Mouse (Mus musculus) C3H10T1/2 (cell line): Measurements from ENCODE around the gene Nop9. TPM values are rescaled to one million over a fixed set of nuclear protein-coding genes. Genes with fewer than 3 reads are reported as not detected.

Experiments
- polyA plus RNA-seq, 2 experiments: library from polyadenylated mRNA; unstranded; fragments of >200 nt; fragmentation: generic; extraction: Trizol; gene quantifications; one replicate each; pipeline ENCODE4 v1.2.1; 2012; ENCODE audit warnings: missing spikeins in 2 of 2

The Nop9 gene
- polyA plus RNA-seq, result 10 to 100 TPM; 15.2 to 35.9 TPM

GRCm38 (mm10) chr14:55745180-55745860 is at the start of gene Nop9, which contains the start of gene Dhrs1:
Nop9 (plus strand) TSS chr14:55745693.
Dhrs1 (minus strand) TSS chr14:55745690.

GRCm38 (mm10) chr14:55713729-55714122 is 31.8 kb upstream of the Nop9 start, which contains the start of gene Tgm1:
Tgm1 (minus strand) TSS chr14:55713926.

GRCm38 (mm10) chr14:55721700-55722437 is 23.6 kb upstream of the Nop9 start, which contains the start of gene Rabggta:
Rabggta (minus strand) TSS chr14:55722263.

GRCm38 (mm10) chr14:55758363-55758784 is 12.9 kb downstream of the Nop9 start, which contains the start of gene Cideb:
Cideb (minus strand) TSS chr14:55758458.

GRCm38 (mm10) chr14:55761163-55761562 is 15.7 kb downstream of the Nop9 start, which contains the start of gene Ltb4r2:
Ltb4r2 (plus strand) TSS chr14:55761428.

GRCm38 (mm10) chr14:55765696-55766095 is 20.2 kb downstream of the Nop9 start, which contains the start of gene Ltb4r1:
Ltb4r1 (plus strand) TSS chr14:55765962.

GRCm38 (mm10) chr14:55783958-55784235 is 38.4 kb downstream of the Nop9 start, which contains the start of gene Adcy4:
Adcy4 (minus strand) TSS chr14:55784095.

GRCm38 (mm10) chr14:55788256-55789050 is 43.0 kb downstream of the Nop9 start, which contains the start of gene Ripk3:
Ripk3 (minus strand) TSS chr14:55788865.

Other genes starting within 250 kb of the Nop9 start
- not detected for gene Cpne6, start 235.2 kb upstream of the Nop9 start, polyA plus RNA-seq
- gene Nrl, start 220.7 kb upstream of the Nop9 start, polyA plus RNA-seq, result under 1 TPM in 1 of 2 experiments, not detected in 1; 0.01 TPM
- 10 to 100 TPM; 43.7 to 67.2 TPM for gene Pck2, start 205.4 kb upstream of the Nop9 start, polyA plus RNA-seq
- gene Dcaf11, start 185.7 kb upstream of the Nop9 start, polyA plus RNA-seq, result 10 to 100 TPM; 16.2 to 34.9 TPM
- under 1 TPM; 0.21 to 0.70 TPM for gene A730061H03Rik, start 185.3 kb upstream of the Nop9 start, polyA plus RNA-seq
- not detected for gene Fitm1, start 170.1 kb upstream of the Nop9 start, polyA plus RNA-seq
- gene Psme1, start 167.6 kb upstream of the Nop9 start, polyA plus RNA-seq, result 100 to 1,000 TPM; 148 to 216 TPM
- 10 to 100 TPM in 1 of 2 experiments, 1 to 10 TPM in 1; 6.1 to 11.5 TPM for gene Emc9, start 160.4 kb upstream of the Nop9 start, polyA plus RNA-seq
- 100 to 1,000 TPM; 139 to 336 TPM for gene Psme2, start 154.6 kb upstream of the Nop9 start, polyA plus RNA-seq
- gene Rnf31, start 154.0 kb upstream of the Nop9 start, polyA plus RNA-seq, result 10 to 100 TPM; 18.0 to 18.4 TPM
- 10 to 100 TPM in 1 of 2 experiments, 1 to 10 TPM in 1; 1.0 to 22.0 TPM for gene Irf9, start 142.1 kb upstream of the Nop9 start, polyA plus RNA-seq
- gene Rec8, start 127.7 kb upstream of the Nop9 start, polyA plus RNA-seq, result not detected
- gene Ipo4, start 109.7 kb upstream of the Nop9 start, polyA plus RNA-seq, result 100 to 1,000 TPM in 1 of 2 experiments, 10 to 100 TPM in 1; 83.9 to 139 TPM
- under 1 TPM; 0.04 to 0.05 TPM for gene Gm49378, start 107.8 kb upstream of the Nop9 start, polyA plus RNA-seq
- gene Tm9sf1, start 101.9 kb upstream of the Nop9 start, polyA plus RNA-seq, result 10 to 100 TPM; 25.9 to 65.1 TPM
- 1 to 10 TPM in 1 of 2 experiments, under 1 TPM in 1; 0.29 to 1.1 TPM for gene Tssk4, start 95.5 kb upstream of the Nop9 start, polyA plus RNA-seq
- gene Mdp1, start 85.2 kb upstream of the Nop9 start, polyA plus RNA-seq, result 10 to 100 TPM in 1 of 2 experiments, 1 to 10 TPM in 1; 9.1 to 23.8 TPM
- gene Gmpr2, start 73.8 kb upstream of the Nop9 start, polyA plus RNA-seq, result 10 to 100 TPM in 1 of 2 experiments, 1 to 10 TPM in 1; 5.5 to 13.1 TPM
- gene Nedd8, start 73.6 kb upstream of the Nop9 start, polyA plus RNA-seq, result 100 to 1,000 TPM; 239 to 456 TPM
- gene Tinf2, start 63.9 kb upstream of the Nop9 start, polyA plus RNA-seq, result 10 to 100 TPM in 1 of 2 experiments, 1 to 10 TPM in 1; 9.3 to 11.8 TPM
- under 1 TPM; 0.01 to 0.08 TPM for gene Tgm1, start 31.8 kb upstream of the Nop9 start, polyA plus RNA-seq
- gene Rabggta, start 23.4 kb upstream of the Nop9 start, polyA plus RNA-seq, result 10 to 100 TPM in 1 of 2 experiments, 1 to 10 TPM in 1; 8.2 to 12.8 TPM
- 10 to 100 TPM; 46.0 to 89.8 TPM for gene Dhrs1, start within 50 bp of the Nop9 start, polyA plus RNA-seq
- 1 to 10 TPM in 1 of 2 experiments, under 1 TPM in 1; 0.11 to 3.7 TPM for gene Cideb, start 12.8 kb downstream of the Nop9 start, polyA plus RNA-seq
- under 1 TPM; 0.02 to 0.05 TPM for gene Ltb4r2, start 15.7 kb downstream of the Nop9 start, polyA plus RNA-seq
- under 1 TPM in 1 of 2 experiments, not detected in 1; 0.04 TPM for gene Ltb4r1, start 20.3 kb downstream of the Nop9 start, polyA plus RNA-seq
- gene Adcy4, start 38.4 kb downstream of the Nop9 start, polyA plus RNA-seq, result not detected
- gene Ripk3, start 43.2 kb downstream of the Nop9 start, polyA plus RNA-seq, result 1 to 10 TPM; 3.8 to 4.1 TPM
- 10 to 100 TPM in 1 of 2 experiments, 1 to 10 TPM in 1; 2.5 to 19.8 TPM for gene Nfatc4, start 77.5 kb downstream of the Nop9 start, polyA plus RNA-seq
- gene Nynrin, start 108.3 kb downstream of the Nop9 start, polyA plus RNA-seq, result 1 to 10 TPM in 1 of 2 experiments, under 1 TPM in 1; 0.09 to 4.1 TPM
- gene Cbln3, start 138.7 kb downstream of the Nop9 start, polyA plus RNA-seq, result under 1 TPM; 0.08 to 0.98 TPM
- gene Khnyn, start 139.3 kb downstream of the Nop9 start, polyA plus RNA-seq, result 1 to 10 TPM; 1.2 to 9.7 TPM
- gene Sdr39u1, start 154.6 kb downstream of the Nop9 start, polyA plus RNA-seq, result under 1 TPM in 1 of 2 experiments, not detected in 1; 0.44 TPM
- gene Cma1, start 199.0 kb downstream of the Nop9 start, polyA plus RNA-seq, result under 1 TPM in 1 of 2 experiments, not detected in 1; 0.05 TPM
- not detected for gene Cma2, start 205.3 kb downstream of the Nop9 start, polyA plus RNA-seq